Mouse (Mus musculus) testis, adult 2 months (tissue): Measurements from ENCODE around the gene S100a2.

Experiments
- CTCF ChIP-seq: fragments of 200-500 bp; IDR thresholded peaks from 2 replicates; pipeline ENCODE4 v1.5.1; 2012; ENCODE audit warnings: low read depth, mild to moderate bottlenecking, inconsistent platforms, low read length, moderate library complexity; ENCODE audit not compliant: control insufficient read depth, insufficient read depth, insufficient replicate concordance
- POLR2A ChIP-seq: fragments of 200-500 bp; IDR thresholded peaks from 2 replicates; pipeline ENCODE4 v1.6.1; 2012; ENCODE audit warnings: low read depth, mild to moderate bottlenecking, inconsistent platforms, low read length, moderate library complexity; ENCODE audit not compliant: control insufficient read depth

DNA sequence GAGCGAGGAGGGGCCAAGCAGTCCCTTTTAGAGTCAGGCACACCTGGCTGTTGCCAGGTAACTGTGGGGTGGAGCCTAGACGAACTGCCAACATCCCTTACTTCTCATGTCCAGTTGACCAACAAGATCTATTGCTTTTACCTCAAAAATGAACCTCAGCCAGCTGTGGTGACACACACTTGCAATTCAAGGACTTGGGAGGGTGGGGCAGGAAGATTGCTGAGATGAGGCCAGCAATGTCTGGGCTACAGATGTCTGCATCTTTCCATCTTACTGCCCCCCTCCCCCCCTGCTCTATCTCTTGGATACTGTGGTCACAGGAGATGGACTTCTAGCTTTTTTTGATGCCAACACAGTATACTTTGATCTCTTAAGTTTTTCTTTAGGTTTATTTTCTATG lies 37.8 kb upstream of the S100a2 start:
- TF ChIP-seq CTCF: no peak
- TF ChIP-seq POLR2A: no peak
